Mouse (Mus musculus) liver, postnatal 0 days (tissue): ENCODE results near the gene Rheb. TPM values are rescaled to one million over a fixed set of nuclear protein-coding genes. Genes with fewer than 3 reads are reported as not detected.

Source experiments
- ATAC-seq: fragments of 200-750 bp; cut with Nextera tagmentation; 2 replicates; pipeline ENCODE4 v1.8.0; 2017; ENCODE audit warnings: mild to moderate bottlenecking, moderate library complexity
- DNase-seq: peaks from one replicate; pipeline ENCODE4 v3.0.0-alpha.2; 2016
- H3K27ac ChIP-seq: fragments of 300-500 bp; sonication (generic); 2 replicates; pipeline ENCODE4 v1.5.1; 2014; ENCODE audit warnings: antibody characterized with exemption, moderate library complexity, mild to moderate bottlenecking, low read depth
- H3K27me3 ChIP-seq: fragments of 300-500 bp; sonication (generic); 2 replicates; pipeline ENCODE4 v1.6.1; 2014; ENCODE audit warnings: low read length, control low read depth, mixed read lengths; ENCODE audit not compliant: insufficient read depth
- H3K36me3 ChIP-seq: fragments of 300-500 bp; sonication (generic); replicated peaks from 2 replicates; pipeline ENCODE4 v1.6.1; 2014; ENCODE audit warnings: mild to moderate bottlenecking, control low read depth, low read length, moderate library complexity, mixed read lengths; ENCODE audit not compliant: insufficient read depth
- H3K4me1 ChIP-seq: fragments of 300-500 bp; sonication (generic); 2 replicates; pipeline ENCODE4 v1.6.1; 2014; ENCODE audit warnings: antibody characterized with exemption, mild to moderate bottlenecking, control low read depth; ENCODE audit not compliant: insufficient read depth
- H3K4me2 ChIP-seq: fragments of 300-500 bp; sonication (generic); 2 replicates; pipeline ENCODE4 v1.6.1; 2014; ENCODE audit warnings: low read depth, mild to moderate bottlenecking, low read length, moderate library complexity, mixed read lengths
- H3K4me3 ChIP-seq: fragments of 300-500 bp; sonication (generic); 2 replicates; pipeline ENCODE4 v1.5.1; 2014; ENCODE audit warnings: low read depth, low read length
- H3K9ac ChIP-seq: fragments of 300-500 bp; sonication (generic); replicated peaks from 2 replicates; pipeline ENCODE4 v1.6.1; 2014; ENCODE audit warnings: mild to moderate bottlenecking, moderate library complexity
- H3K9me3 ChIP-seq: fragments of 300-500 bp; sonication (generic); 2 replicates; pipeline ENCODE4 v1.6.1; 2016; ENCODE audit warnings: mild to moderate bottlenecking, control low read depth, low read length, mixed read lengths
- CTCF ChIP-seq: sonication (generic); IDR thresholded peaks from 2 replicates; pipeline ENCODE4 v1.5.1; 2016; ENCODE audit warnings: antibody characterized with exemption, low read depth
- EP300 ChIP-seq: IDR thresholded peaks from 2 replicates; pipeline ENCODE4 v1.6.1; 2016; ENCODE audit warnings: antibody characterized with exemption, low read depth, mild to moderate bottlenecking
- WGBS: fragments of 180-500 bp; shearing (Covaris S2); extraction: QIAGEN DNeasy Blood & Tissue Kit; methylation state at CpG from one replicate; pipeline ENCODE4 v1.1.7; 2014; ENCODE audit not compliant: insufficient replicate concordance; 5-methylcytosine and 5-hydroxymethylcytosine counted together
- polyA plus RNA-seq: library from polyadenylated mRNA; unstranded; fragments of >200 nt; fragmentation: Nextera tagmentation; extraction: Ambion mirVana; gene quantifications from 2 replicates; pipeline ENCODE4 v1.2.1, GENCODE M21; 2015

Gene Rheb
- polyA plus RNA-seq, 1 experiment from 2014 or later = 79.6 TPM

GRCm38 (mm10) chr5:24863804-24864203, 21.4 kb upstream of the Rheb start:
- no peak for DNase-seq
- no peak overlapping the region for H3K27ac ChIP-seq
- no peaks in the 10 kb centered on the region for H3K27me3 ChIP-seq
- H3K36me3 ChIP-seq = peaks cover 13% of the 10 kb centered on the region; the same call in 1 of the 2 replicates
- no peaks in the 10 kb centered on the region for H3K9me3 ChIP-seq
- no peak overlapping the region for H3K9ac ChIP-seq
- TF ChIP-seq EP300 (no peak), CTCF (no peak)
- H3K4me3 ChIP-seq = no peak overlapping the region
- no peak for ATAC-seq
- WGBS = 62% methylated on average over 12 of the region's 12 CpGs
- no peak overlapping the region for H3K4me2 ChIP-seq
- peaks cover 8% of the 10 kb centered on the region for H3K4me1 ChIP-seq

GRCm38 (mm10) chr5:24861449-24861930, 19.1 kb upstream of the Rheb start:
- Histone ChIP-seq H3K9me3 (no peaks in the 10 kb centered on the region), H3K27ac (no peak overlapping the region), H3K4me3 (no peak overlapping the region), H3K9ac (no peak overlapping the region), H3K4me1 (peaks cover 8% of the 10 kb centered on the region), H3K27me3 (no peaks in the 10 kb centered on the region), H3K36me3 (peaks cover under 1% of the 10 kb centered on the region; the same call in 1 of the 2 replicates), H3K4me2 (no peak overlapping the region)
- 87% methylated on average over 9 of the region's 9 CpGs for WGBS
- ATAC-seq (no peak), DNase-seq (no peak)
- TF ChIP-seq CTCF (no peak), EP300 (no peak)

- H3K4me3 ChIP-seq = no peak overlapping the region
- H3K9me3 ChIP-seq = no peaks in the 10 kb centered on the region
- DNase-seq (no peak), ATAC-seq (no peak)
- 77% methylated on average over 13 of the region's 13 CpGs for whole genome bisulfite sequencing
- no peak overlapping the region for H3K9ac ChIP-seq
- TF ChIP-seq EP300 (no peak), CTCF (no peak)
- H3K27me3 ChIP-seq = no peaks in the 10 kb centered on the region
- H3K36me3 ChIP-seq = no peaks in the 10 kb centered on the region
- H3K4me2 ChIP-seq = no peak overlapping the region
- no peak overlapping the region for H3K27ac ChIP-seq
- H3K4me1 ChIP-seq = peaks cover 8% of the 10 kb centered on the region
Measured at GRCm38 (mm10) chr5:24860635-24861448, 18.4 kb upstream of the Rheb start.

GRCm38 (mm10) chr5:24859771-24860540, 17.5 kb upstream of the Rheb start:
- Histone ChIP-seq H3K4me3 (no peak overlapping the region), H3K9me3 (no peaks in the 10 kb centered on the region), H3K27ac (no peak overlapping the region), H3K4me2 (no peak overlapping the region; the same call in 1 of the 2 replicates), H3K27me3 (no peaks in the 10 kb centered on the region), H3K36me3 (no peaks in the 10 kb centered on the region), H3K4me1 (peaks cover 13% of the 10 kb centered on the region), H3K9ac (no peak overlapping the region)
- no peak for TF ChIP-seq EP300
- no peak for TF ChIP-seq CTCF
- no peak for ATAC-seq
- no peak for DNase-seq
- WGBS = 47% methylated on average over 3 of the region's 3 CpGs

- TF ChIP-seq CTCF (peak; percentile 28; the same call in 1 of the 2 replicates), EP300 (peak; percentile 93)
- H3K4me2 ChIP-seq = peak overlapping the region; percentile 35
- H3K9me3 ChIP-seq = no peaks in the 10 kb centered on the region
- H3K36me3 ChIP-seq = no peaks in the 10 kb centered on the region
- peak; percentile 42 for DNase-seq
- peak; percentile 97 for ATAC-seq
- no peak overlapping the region for H3K4me3 ChIP-seq
- 52% methylated on average over 3 of the region's 3 CpGs for WGBS
- H3K27ac ChIP-seq = peak overlapping the region; percentile 57
- no peaks in the 10 kb centered on the region for H3K27me3 ChIP-seq
- H3K4me1 ChIP-seq = peaks cover 17% of the 10 kb centered on the region
- H3K9ac ChIP-seq = 0 out of 2 replicates have a peak overlapping the region, but pooled peaks have one; percentile 21
Measured at GRCm38 (mm10) chr5:24854827-24855600, 12.6 kb upstream of the Rheb start.
